Mouse (Mus musculus): ENCODE results near the gene Ttc38.

DNA sequence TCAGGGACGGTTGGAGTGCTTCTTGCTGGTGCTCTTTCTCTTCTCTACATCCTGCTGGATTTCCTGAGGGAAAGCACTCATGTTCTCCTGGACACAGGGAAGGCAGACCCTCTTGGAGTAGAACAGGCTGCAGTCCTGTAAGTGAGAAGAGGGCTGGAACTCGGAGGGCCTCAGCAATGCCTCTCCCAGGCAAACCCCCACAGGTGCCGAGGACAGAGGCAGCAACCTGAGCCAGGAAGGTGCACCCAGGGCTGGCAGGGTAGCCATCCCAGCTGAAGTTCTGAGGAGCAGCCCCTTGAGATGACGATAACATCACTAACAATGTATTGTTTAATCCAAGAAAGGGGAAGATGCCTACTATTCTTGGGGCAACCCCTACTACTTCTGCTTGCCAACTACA lies 24.7 kb upstream of the Ttc38 start:
- TF ChIP-seq CTCF (conservative IDR thresholded peaks at IDR 0.05; ENCODE audit: insufficient read depth, insufficient read length, low read depth, low read length) (no peak), POLR2A (IDR thresholded peaks at IDR 0.05; ENCODE audit: low read depth, low read length) (no peak)
